Comparison of ENCODE assay signal across 11 mouse cellular contexts in the genomic region with DNA sequence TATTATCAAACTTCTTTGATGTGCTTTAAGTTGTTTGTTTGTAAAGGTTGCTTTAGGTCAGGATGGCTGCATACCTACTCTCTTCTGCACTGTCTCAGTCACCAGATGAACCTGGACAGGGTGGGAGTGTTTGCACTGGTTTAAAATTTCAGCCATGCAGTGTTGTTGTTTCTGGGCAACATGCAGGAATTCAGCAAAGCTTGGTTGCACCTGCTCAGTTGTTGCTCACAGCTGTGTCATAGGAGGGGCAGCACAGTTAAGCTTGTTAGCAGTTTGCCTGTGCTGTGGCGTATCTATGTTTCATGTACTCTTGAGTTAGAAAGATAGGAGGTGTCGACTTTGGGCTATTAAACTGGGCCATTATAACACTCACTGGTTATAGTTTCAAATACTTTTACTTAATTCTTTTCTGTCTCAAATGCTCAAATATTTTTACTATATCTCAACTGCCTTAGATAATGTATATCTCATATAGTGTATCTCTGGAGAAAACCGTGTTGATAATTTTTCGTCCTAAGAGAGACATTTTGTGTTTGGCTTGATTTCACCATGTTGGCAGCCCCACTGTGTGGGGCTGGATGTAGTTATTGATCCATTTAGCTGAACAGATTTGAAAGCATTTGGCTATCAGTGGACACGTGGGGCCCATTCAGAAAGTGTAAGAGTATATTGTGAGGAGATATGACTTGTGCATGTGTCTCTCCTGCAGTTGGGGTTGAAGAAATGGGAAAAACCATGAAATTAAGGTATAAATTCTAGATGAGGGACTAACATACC.
DNase-seq lines count a peak whose midpoint lies in the region; ATAC-seq and TF ChIP-seq lines count a peak whose summit lies in the region.
"Had no signal": no experiment of that assay in that cellular context is flagged by ENCODE, and none has a peak within 500 bp of the region (broad histone marks: within the 10 kb centered on the region; RNA-seq: fewer than 3 reads in every experiment).

No protein-coding gene starts in this region.

- intact Hi-C loops in heart, postnatal 25 days (cut with DNase I) = no loop called here

- H3K4me1 ChIP-seq in heart, postnatal 0 days (ENCODE audit: control insufficient read depth, insufficient read depth) = no peaks in the 10 kb centered on the region
- H3K4me1 ChIP-seq in neural tube, embryonic 14.5 days (ENCODE audit: control insufficient read depth, insufficient read depth, low read length) = no peaks in the 10 kb centered on the region
- H3K4me1 ChIP-seq in neural tube, embryonic 15.5 days = no peaks in the 10 kb centered on the region

- H3K4me2 ChIP-seq in heart, postnatal 0 days (ENCODE audit: low read depth, low read length) = 0 out of 2 replicates have a peak overlapping the region, but pooled peaks have one; percentile 1
- no peak overlapping the region for H3K4me2 ChIP-seq in neural tube, embryonic 14.5 days (ENCODE audit: low read depth, low read length)
- no peak overlapping the region for H3K4me2 ChIP-seq in neural tube, embryonic 15.5 days
- H3K4me2 ChIP-seq: heart, embryonic 13.5 days had no signal

- H3K27ac ChIP-seq in heart, postnatal 0 days (ENCODE audit: low read depth) = no peak overlapping the region
- H3K27ac ChIP-seq in neural tube, embryonic 14.5 days (ENCODE audit: low read depth, low read length) = no peak overlapping the region
- H3K27ac ChIP-seq in neural tube, embryonic 15.5 days (replicated peaks) = no peak overlapping the region
- H3K27ac ChIP-seq: heart, embryonic 13.5 days had no signal

- no peak for DNase-seq in heart, postnatal 0 days (ENCODE audit: low spot score)
- no peak for DNase-seq in heart, postnatal 25 days (ENCODE audit: low spot score)
- DNase-seq in kidney, postnatal 4 days = peak; percentile 22 to 48
- DNase-seq in kidney, adult 18-20 months = no peak
- DNase-seq in yolk sac, embryonic 10.5 days (ENCODE audit: low spot score) = peak; percentile 54
- DNase-seq in urinary bladder, postnatal 25 days (ENCODE audit: low spot score) = no peak
- DNase-seq: adrenal gland, postnatal 25 days; gastrocnemius, postnatal 25 days had no signal

- no peak for TF ChIP-seq CTCF in heart, postnatal 0 days (IDR thresholded peaks at IDR 0.05; ENCODE audit: low read depth)

- no peak for TF ChIP-seq EP300 in heart, postnatal 0 days (IDR thresholded peaks at IDR 0.05; ENCODE audit: low read depth)

- ATAC-seq in heart, postnatal 0 days (ENCODE audit: insufficient read depth, low read depth) = peak; percentile 44; the same call in 1 of the 2 replicates
- ATAC-seq in neural tube, embryonic 14.5 days (ENCODE audit: low read depth) = peak; percentile 51; the same call in 1 of the 2 replicates
- no peak for ATAC-seq in neural tube, embryonic 15.5 days (ENCODE audit: low FRiP score)

- H3K36me3 ChIP-seq in heart, postnatal 0 days (replicated peaks; ENCODE audit: control insufficient read depth, insufficient read depth, low read length) = no peaks in the 10 kb centered on the region
- H3K36me3 ChIP-seq in neural tube, embryonic 14.5 days (ENCODE audit: control insufficient read depth, insufficient read depth, low read length) = no peaks in the 10 kb centered on the region
- no peaks in the 10 kb centered on the region for H3K36me3 ChIP-seq in neural tube, embryonic 15.5 days
- H3K36me3 ChIP-seq: heart, embryonic 13.5 days had no signal

- no peaks in the 10 kb centered on the region for H3K9me3 ChIP-seq in heart, postnatal 0 days (replicated peaks; ENCODE audit: control insufficient read depth, low read length)
- no peaks in the 10 kb centered on the region for H3K9me3 ChIP-seq in neural tube, embryonic 14.5 days (ENCODE audit: control insufficient read depth, low read length)
- H3K9me3 ChIP-seq in neural tube, embryonic 15.5 days (replicated peaks) = no peaks in the 10 kb centered on the region
- H3K9me3 ChIP-seq: heart, embryonic 13.5 days had no signal

- H3K4me3 ChIP-seq in heart, postnatal 0 days (ENCODE audit: low read depth, low read length) = no peak overlapping the region
- H3K4me3 ChIP-seq in neural tube, embryonic 14.5 days (ENCODE audit: low read depth, low read length) = no peak overlapping the region
- no peak overlapping the region for H3K4me3 ChIP-seq in neural tube, embryonic 15.5 days (replicated peaks)
- H3K4me3 ChIP-seq: heart, embryonic 13.5 days had no signal

- 61% methylated on average over 5 of the region's 5 CpGs for WGBS in heart, postnatal 0 days
- WGBS in neural tube, embryonic 14.5 days = 84% methylated on average over 5 of the region's 5 CpGs
- 74% methylated on average over 5 of the region's 5 CpGs for WGBS in neural tube, embryonic 15.5 days

- no peaks in the 10 kb centered on the region for H3K27me3 ChIP-seq in heart, postnatal 0 days (ENCODE audit: control insufficient read depth, insufficient read depth, low read length)
- no peaks in the 10 kb centered on the region for H3K27me3 ChIP-seq in neural tube, embryonic 14.5 days (ENCODE audit: control insufficient read depth, insufficient read depth, low read length)
- H3K27me3 ChIP-seq in neural tube, embryonic 15.5 days (replicated peaks) = no peaks in the 10 kb centered on the region
- H3K27me3 ChIP-seq: heart, embryonic 13.5 days had no signal

- no peak overlapping the region for H3K9ac ChIP-seq in heart, postnatal 0 days (replicated peaks; ENCODE audit: low read depth, low read length)
- H3K9ac ChIP-seq in neural tube, embryonic 14.5 days (replicated peaks; ENCODE audit: low read depth, low read length) = no peak overlapping the region
- no peak overlapping the region for H3K9ac ChIP-seq in neural tube, embryonic 15.5 days (replicated peaks)
- H3K9ac ChIP-seq: heart, embryonic 13.5 days had no signal

Comparison
In these comparisons a context has a peak if more than half of its experiments do, and no peak if none do; other contexts are left out.
1. DNase-seq: peak in kidney, postnatal 4 days (2 of 2) and yolk sac, embryonic 10.5 days (single experiment); none in heart, postnatal 0 days (single experiment), heart, postnatal 25 days (single experiment), kidney, adult 18-20 months (single experiment) and urinary bladder, postnatal 25 days (single experiment).